Comparison of ENCODE assay signal across 32 mouse cellular contexts in the genomic region with DNA sequence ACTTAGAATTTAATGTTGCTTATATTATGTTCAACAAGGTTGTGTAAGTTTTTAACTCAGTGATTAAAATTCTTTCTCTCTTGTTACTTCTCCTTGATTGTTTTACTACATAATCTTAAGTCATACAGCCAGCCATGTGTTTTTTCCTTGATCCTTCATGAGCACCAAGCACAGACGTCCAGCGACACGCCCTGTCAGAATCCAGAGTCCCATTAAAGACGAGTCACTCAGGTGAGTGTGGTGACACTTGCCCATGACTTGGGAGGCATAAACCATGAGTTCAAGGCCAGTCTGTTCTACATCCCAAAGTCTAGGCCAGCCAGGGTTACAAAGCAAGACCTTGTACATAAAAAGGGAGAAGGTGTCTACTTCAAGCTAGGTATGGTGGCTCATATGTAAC. TPM values are rescaled to one million over a fixed set of nuclear protein-coding genes. Genes with fewer than 3 reads are reported as not detected.
"Had no signal": no experiment of that assay in that cellular context is flagged by ENCODE, and none has a peak within 500 bp of the region (broad histone marks: within the 10 kb centered on the region; RNA-seq: fewer than 3 reads in every experiment).

No protein-coding gene starts in this region.

- H3K4me3 ChIP-seq: heart, embryonic 12.5 days; heart, embryonic 13.5 days; heart, embryonic 15.5 days; hindbrain, embryonic 10.5 days; hindbrain, embryonic 12.5 days; hindbrain, embryonic 13.5 days; hindbrain, embryonic 15.5 days; intestine, embryonic 15.5 days; kidney, embryonic 15.5 days; layer of hippocampus, adult 2 months; left cerebral cortex, adult 2 months had no signal

- H3K27me3 ChIP-seq: heart, embryonic 12.5 days; heart, embryonic 13.5 days; heart, embryonic 15.5 days; hindbrain, embryonic 12.5 days; hindbrain, embryonic 13.5 days; hindbrain, embryonic 15.5 days; intestine, embryonic 15.5 days; kidney, embryonic 15.5 days had no signal

- H3K27ac ChIP-seq: heart, embryonic 13.5 days; heart, embryonic 15.5 days; hindbrain, embryonic 10.5 days; hindbrain, embryonic 12.5 days; hindbrain, embryonic 13.5 days; hindbrain, embryonic 14.5 days; hindbrain, embryonic 15.5 days; hindbrain, postnatal 0 days; intestine, embryonic 15.5 days; kidney, embryonic 15.5 days; kidney, postnatal 0 days; layer of hippocampus, adult 2 months; left cerebral cortex, adult 2 months had no signal

- H3K4me1 ChIP-seq: heart, embryonic 12.5 days; heart, embryonic 13.5 days; heart, embryonic 15.5 days; hindbrain, embryonic 10.5 days; hindbrain, embryonic 12.5 days; hindbrain, embryonic 13.5 days; hindbrain, embryonic 15.5 days; intestine, embryonic 15.5 days; kidney, embryonic 15.5 days had no signal

- H3K9me3 ChIP-seq: heart, embryonic 12.5 days; heart, embryonic 13.5 days; heart, embryonic 15.5 days; hindbrain, embryonic 10.5 days; hindbrain, embryonic 12.5 days; hindbrain, embryonic 13.5 days; hindbrain, embryonic 15.5 days; intestine, embryonic 15.5 days; kidney, embryonic 15.5 days had no signal

- DNase-seq: heart, postnatal 10 days; heart, postnatal 14 days; heart, postnatal 36 days; heart, postnatal 4 days; kidney, adult 11 months; kidney, adult 18-20 months; kidney, adult 2 months; kidney, adult 8-10 months; kidney, adult 9 months; kidney, postnatal 10 days; kidney, postnatal 14 days; kidney, postnatal 25 days; kidney, postnatal 36 days; kidney, postnatal 4 days; layer of hippocampus, adult 9-11 months; layer of hippocampus, postnatal 36 days had no signal

- H3K36me3 ChIP-seq: heart, embryonic 12.5 days; heart, embryonic 13.5 days; heart, embryonic 15.5 days; hindbrain, embryonic 10.5 days; hindbrain, embryonic 12.5 days; hindbrain, embryonic 13.5 days; hindbrain, embryonic 15.5 days; intestine, embryonic 15.5 days; kidney, embryonic 15.5 days had no signal

RNA-seq across cellular contexts. Expression of a gene that starts 33.6 kb away (rescaled TPM):
- total RNA-seq: hematopoietic stem cell, adult 5-6 weeks had no signal
- polyA plus RNA-seq: inflammation-experienced regulatory T-cells, adult 6 months had no signal
